In the genomic region with DNA sequence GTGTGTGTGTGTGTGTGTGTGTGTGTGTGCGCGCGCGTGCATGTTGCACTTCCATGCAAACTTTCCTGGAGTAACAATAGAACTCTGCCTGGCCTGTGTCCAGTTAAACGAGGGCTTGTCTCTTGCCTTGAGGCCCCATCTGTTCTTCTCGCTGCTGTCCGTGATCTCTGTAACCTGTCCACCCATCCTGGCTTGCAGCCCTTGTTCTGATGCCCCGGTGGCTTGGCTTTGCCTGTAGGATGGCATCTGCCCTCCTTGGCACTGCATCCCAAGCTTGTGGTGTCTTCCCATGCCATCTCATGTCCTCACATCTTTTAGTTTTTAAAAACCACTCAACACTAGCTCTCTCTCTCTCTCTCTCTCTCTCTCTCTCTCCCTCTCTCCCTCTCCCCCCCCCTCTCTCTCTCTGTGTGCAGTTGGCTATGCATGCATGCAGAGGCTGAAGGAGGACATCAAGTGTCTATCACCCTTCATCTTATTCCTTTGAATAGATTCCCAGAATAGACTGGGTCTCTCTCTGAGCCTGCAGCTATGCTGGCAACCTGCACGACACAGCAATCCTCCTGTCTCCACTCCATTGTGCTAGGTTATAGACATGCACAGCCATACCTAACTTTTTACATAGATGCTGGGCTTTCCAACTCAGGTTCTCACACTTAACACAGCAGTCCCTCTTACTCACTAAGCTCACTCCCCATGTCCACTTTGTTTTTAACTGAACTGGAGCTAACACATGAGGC, we compare ENCODE assay signal across 8 mouse cellular contexts.
"Had no signal": no experiment of that assay in that cellular context is flagged by ENCODE, and none has a peak within 500 bp of the region (broad histone marks: within the 10 kb centered on the region; RNA-seq: fewer than 3 reads in every experiment).

No protein-coding gene starts in this region.

- DNase-seq: kidney, postnatal 10 days; liver; liver, embryonic 13.5 days; liver, postnatal 0 days; lung, postnatal 14 days; right cerebral cortex, adult 18-20 months; thymus, postnatal 4 days had no signal

- ATAC-seq: liver, postnatal 0 days; midbrain, embryonic 16.5 days had no signal
